Mouse (Mus musculus): ENCODE results near the gene Ppp1r14b.
A peak's percentile ranks its signal among the peaks of the same experiment; 100 is the strongest.

Gene Ppp1r14b

GRCm38 (mm10) chr19:6994002-6994401 lies 19.2 kb downstream of the Ppp1r14b start:
- no peak for DNase-seq (ENCODE audit: low spot score)

DNA sequence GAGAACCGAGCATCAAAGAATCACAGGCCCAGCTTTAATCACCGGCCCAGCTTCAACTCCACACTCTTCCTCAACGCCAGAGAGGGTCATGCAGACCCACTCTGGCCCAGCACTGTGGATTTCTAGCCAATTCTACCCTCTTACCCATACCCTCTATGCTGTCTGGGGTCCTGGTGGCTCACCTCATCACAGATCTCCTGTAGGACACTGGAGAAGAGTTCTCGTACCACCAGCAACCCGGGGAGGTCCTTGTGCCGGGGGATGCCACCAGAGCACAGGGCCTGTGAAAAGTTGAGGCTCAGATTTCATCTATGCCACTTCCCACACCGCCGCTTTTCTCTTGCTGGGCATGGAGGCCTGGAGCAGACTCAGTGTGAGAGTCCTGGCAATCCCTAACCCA lies 19.7 kb downstream of the Ppp1r14b start:
- DNase-seq (ENCODE audit: low spot score) = no peak

DNA sequence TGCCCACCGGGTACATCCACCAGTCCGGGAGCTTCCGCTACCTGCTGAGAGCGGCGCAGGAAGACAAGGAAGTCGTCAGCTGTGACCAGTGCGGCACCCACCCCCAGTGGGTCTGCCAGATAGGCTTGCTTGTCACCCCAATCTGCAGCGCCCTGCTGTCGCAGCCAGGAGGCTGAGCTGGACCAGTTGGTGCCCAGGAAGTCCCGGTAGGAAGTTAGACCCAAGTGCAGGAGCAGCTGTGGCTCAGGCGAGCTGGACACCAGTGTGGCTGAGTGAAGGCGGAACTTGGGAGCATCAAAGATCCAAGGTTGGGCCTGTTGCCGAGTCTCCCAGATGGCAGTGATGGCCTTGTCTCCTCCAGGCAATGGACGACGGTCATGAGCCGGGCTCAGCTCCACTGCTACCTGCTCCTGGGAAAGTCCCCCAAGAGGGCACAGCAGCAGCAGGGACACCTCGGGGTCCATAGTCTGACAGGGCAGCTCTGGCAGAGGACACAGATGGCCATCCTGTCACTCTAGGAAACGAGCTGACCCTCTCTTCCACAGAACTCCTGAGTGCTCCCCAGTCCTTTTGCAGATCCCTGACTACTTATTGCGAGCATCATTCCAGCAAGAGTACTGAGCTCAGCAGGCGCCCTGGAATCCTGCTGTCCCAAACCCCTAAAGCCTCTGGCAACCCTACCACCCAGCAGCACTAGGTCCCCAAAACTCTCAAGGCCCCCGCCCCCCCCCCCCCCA lies 20.7 kb downstream of the Ppp1r14b start:
- no peak for DNase-seq (ENCODE audit: low spot score)

DNA sequence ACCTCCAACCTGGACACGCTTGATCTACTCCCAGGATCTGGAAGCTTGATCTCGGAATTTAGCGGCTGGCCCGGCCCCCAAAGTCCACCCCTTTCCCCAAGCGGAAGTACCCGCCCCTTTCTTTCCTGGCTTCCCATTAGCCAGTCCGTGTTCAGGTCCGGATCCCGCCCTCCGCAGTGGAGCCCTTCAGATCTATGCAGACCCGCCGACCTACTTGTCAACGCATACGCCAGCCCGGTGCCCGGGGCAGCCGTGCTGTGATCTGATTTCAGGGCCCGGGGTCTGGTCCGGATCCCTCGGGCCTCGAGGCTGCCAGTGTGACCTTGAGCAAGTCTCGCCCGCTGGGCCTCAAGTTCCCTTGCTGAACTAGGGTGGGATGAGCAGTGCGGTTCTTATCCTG lies 21.2 kb downstream of the Ppp1r14b start, which contains the start of the genes Nudt22 and Trpt1:
Gene Nudt22 (minus strand): TSS at position 112 of the 400 bp plus-strand sequence.
Gene Trpt1 (plus strand): TSS at position 126 of the 400 bp plus-strand sequence.
- peak; percentile 80 for DNase-seq (ENCODE audit: low spot score)

GRCm38 (mm10) chr19:6997721-6998290 lies 23.0 kb downstream of the Ppp1r14b start:
- no peak for DNase-seq (ENCODE audit: low spot score)

DNA sequence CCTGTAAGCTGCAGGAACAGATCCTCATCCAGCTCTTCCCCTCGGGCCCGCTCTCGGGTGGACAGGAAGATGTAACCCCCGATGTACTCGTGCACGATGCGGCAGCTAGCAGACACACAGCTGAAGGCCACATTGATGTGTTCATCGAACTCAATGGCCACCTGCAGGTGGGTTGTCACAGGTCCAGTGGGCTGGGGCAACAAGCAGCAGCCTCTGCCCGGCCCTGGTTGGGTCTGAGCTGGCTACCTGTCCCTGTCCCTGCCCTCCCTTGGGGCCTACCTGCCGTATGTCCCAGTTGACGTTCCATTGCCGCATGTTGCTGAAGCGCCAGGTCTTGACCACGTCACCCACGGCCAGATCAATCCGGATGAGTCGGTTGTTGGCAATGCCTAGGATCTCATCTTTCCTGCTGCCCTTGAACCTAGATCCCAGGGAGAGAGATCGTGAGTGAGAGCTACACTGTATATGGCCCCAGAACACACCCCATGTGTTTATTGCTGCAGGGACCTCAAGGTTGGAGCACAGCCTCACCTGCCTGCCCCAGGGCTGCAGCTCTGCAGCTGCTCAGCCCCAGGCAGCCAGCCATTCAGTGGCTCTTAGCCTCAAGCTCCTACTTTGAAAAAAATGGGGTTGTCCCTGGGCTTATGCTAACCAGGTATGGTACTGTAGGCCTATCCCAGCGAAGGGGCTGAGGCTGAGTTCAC lies 24.7 kb downstream of the Ppp1r14b start:
- no peak for DNase-seq (ENCODE audit: low spot score)

DNA sequence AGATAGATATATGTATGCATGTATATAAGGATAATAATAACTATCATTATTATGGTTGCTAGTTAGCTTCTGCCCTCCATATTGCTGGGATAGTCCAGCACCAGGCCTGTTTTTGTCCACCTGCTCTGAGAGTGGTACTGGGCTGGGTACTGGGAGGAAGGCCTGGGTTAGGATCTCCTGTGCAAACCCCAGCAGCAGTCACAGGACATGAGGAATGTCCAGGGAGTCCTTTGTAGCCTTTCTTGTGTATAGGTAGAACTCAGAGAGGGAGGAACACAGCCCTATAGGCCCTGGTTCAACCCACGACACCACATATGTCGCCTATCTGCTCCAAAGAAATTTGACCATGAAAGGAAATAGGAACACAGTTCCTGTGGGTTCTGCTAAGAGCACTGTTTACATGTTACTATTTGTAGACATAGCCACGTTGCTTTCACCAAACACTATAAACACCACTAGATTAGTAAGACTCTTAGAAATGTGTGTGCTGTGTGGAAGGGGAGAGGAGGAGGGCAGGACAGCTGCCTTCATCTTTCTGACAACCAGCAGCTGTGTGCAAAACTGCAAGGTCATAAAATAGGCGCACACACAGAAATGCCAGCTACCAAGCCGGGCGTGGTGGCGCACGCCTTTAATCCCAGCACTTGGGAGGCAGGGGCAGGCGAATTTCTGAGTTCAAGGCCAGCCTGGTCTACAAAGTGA lies 32.3 kb downstream of the Ppp1r14b start:
- no peak for DNase-seq (ENCODE audit: low spot score)

DNA sequence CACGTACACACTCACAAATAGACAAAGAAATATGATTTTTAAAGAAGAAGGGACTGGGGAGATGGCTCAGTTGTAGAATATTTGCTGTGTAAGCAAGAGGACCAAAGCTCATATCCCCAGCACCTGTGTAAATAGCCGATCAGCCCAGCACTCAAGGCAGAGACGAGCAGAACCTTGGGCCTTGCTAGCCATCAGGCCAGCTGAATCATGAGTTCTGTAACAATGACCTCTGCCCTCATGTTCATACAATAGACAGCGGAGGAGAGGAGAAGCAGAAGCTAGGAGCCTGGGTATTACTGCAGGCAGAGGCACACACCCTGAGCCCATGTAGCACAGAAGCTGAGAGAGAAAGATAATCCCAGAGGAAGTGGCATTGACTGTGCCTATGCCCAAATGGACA lies 37.7 kb downstream of the Ppp1r14b start:
- no peak for DNase-seq (ENCODE audit: low spot score)

DNA sequence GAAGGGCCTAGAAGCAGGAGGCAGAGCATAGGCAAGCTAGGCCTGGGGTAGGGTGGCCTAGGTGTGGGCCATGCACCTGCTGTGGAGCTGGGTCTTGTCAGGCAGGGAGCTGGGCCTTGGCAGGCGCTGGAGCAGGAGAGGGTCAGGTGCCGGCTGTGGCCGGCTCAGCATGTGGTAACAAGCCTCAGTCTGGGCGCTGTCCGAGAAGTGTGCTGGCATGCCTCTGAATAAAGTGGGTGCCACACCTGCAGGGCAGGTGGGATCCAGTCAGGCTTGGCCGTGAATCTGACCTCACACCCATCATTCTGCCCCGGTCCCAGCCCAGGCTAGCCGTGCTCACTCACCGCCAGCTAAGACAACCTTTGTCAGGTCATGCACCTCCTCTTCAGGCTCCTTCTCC lies 39.2 kb downstream of the Ppp1r14b start:
- DNase-seq (ENCODE audit: low spot score) = no peak

GRCm38 (mm10) chr19:7014481-7015135 lies 39.8 kb downstream of the Ppp1r14b start:
- DNase-seq (ENCODE audit: low spot score) = no peak

GRCm38 (mm10) chr19:7017541-7018457 lies 43.0 kb downstream of the Ppp1r14b start:
- no peak for DNase-seq (ENCODE audit: low spot score)

- no peak for DNase-seq (ENCODE audit: low spot score)
These were observed 43.8 kb downstream of the Ppp1r14b start for GRCm38 (mm10) chr19:7018546-7018945.

DNA sequence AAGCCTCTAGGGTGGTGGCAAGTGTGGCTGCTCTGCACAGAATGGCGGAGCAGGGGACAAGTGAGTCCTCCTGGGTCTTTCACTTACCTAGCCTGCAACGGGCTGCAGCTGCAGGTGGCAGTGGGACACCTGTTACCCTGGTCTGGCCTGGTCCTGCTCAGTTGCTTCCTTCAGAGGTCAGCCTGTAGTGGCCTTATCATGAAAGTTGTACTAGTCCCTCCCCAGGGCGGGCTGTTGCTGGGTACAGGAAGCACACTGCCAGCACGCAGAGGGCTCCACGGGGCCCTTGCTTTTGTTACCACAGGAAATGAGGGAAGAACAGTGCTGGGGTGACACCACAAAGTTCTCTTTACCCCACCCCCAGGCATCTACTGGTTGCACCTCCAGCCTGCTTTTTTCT lies 44.4 kb downstream of the Ppp1r14b start, which contains the start of gene Fermt3:
Gene Fermt3 (minus strand): TSS at position 279 of the 400 bp plus-strand sequence.
- DNase-seq (ENCODE audit: low spot score) = no peak

GRCm38 (mm10) chr19:7020224-7020641 lies 45.5 kb downstream of the Ppp1r14b start:
- DNase-seq (ENCODE audit: low spot score) = peak; percentile 64

All from MN1 (cell line).